Mouse (Mus musculus) NIH3T3 (cell line): Measurements from ENCODE around the gene Olfr1170.

Experiments
- DNase-seq: peaks from one replicate; pipeline ENCODE4 v3.0.0-alpha.2; 2012; ENCODE audit warnings: low read depth

Olfr1170 gene

GRCm38 (mm10) chr2:88228234-88228633 lies at the start of gene Olfr1170:
Gene Olfr1170 (minus strand): TSS chr2:88228334.
- no peak for DNase-seq

- no peak for DNase-seq
Observed at GRCm38 (mm10) chr2:88220784-88221183, 7.3 kb downstream of the Olfr1170 start.

DNA sequence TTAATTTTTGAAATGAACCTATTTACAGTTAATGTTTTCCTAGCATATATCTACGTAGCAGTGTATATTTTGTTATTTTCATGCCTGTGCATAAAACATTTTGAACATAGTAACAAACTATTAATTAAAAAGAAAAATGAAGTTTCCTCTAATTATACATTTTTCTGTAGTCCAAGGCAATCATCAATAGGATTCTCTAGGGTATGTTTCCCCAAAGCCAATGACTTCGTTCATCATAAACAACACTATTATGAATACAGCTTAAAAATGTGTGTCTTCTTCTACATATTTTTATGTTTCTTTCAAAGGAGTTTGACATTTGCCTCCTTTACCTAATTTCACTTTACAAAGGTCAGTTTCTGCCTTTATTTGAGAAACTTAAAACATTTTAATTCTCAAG lies 46.6 kb downstream of the Olfr1170 start, which contains the start of gene Olfr1168:
Olfr1168 (plus strand) TSS at position 301 of the 400 bp plus-strand sequence.
- no peak for DNase-seq
